Mouse (Mus musculus) limb, embryonic 10.5 days (tissue): ENCODE data around the gene Frmd5. TPM values are rescaled to one million over a fixed set of nuclear protein-coding genes. Genes with fewer than 3 reads are reported as not detected.
A peak's percentile ranks its signal among the peaks of the same experiment; 100 is the strongest.

Source experiments
- DNase-seq: peaks from one replicate; pipeline ENCODE4 v3.0.0-alpha.2; 2017; ENCODE audit warnings: low spot score
- H3K27ac ChIP-seq: fragments of 300-500 bp; sonication (generic); 2 replicates; pipeline ENCODE4 v1.5.1; 2016; ENCODE audit warnings: mild to moderate bottlenecking
- H3K27me3 ChIP-seq: fragments of 300-500 bp; sonication (generic); 2 replicates; pipeline ENCODE4 v1.6.1; 2016; ENCODE audit warnings: low read depth, mild to moderate bottlenecking; ENCODE audit not compliant: poor library complexity, severe bottlenecking
- H3K36me3 ChIP-seq: fragments of 300-500 bp; sonication (generic); 2 replicates; pipeline ENCODE4 v1.6.1; 2016; ENCODE audit warnings: mild to moderate bottlenecking, moderate library complexity
- H3K4me1 ChIP-seq: fragments of 300-500 bp; sonication (generic); 2 replicates; pipeline ENCODE4 v1.6.1; 2016
- H3K4me3 ChIP-seq: fragments of 300-500 bp; sonication (generic); 2 replicates; pipeline ENCODE4 v1.5.1; 2016; ENCODE audit warnings: mild to moderate bottlenecking, moderate library complexity
- H3K9me3 ChIP-seq: fragments of 300-500 bp; sonication (generic); replicated peaks from 2 replicates; pipeline ENCODE4 v1.6.1; 2016; ENCODE audit warnings: mild to moderate bottlenecking
- WGBS: fragments of 180-500 bp; shearing (Covaris S2); methylation state at CpG from one replicate; pipeline ENCODE4 v1.1.7; 2016; 5-methylcytosine and 5-hydroxymethylcytosine counted together
- polyA plus RNA-seq: library from polyadenylated mRNA; unstranded; fragments of >200 nt; fragmentation: Nextera tagmentation; extraction: Ambion mirVana; gene quantifications from 2 replicates; pipeline ENCODE4 v1.2.1, GENCODE M21; 2016

Gene Frmd5
- polyA plus RNA-seq, 1 experiment from 2014 or later: 2.4 TPM

DNA sequence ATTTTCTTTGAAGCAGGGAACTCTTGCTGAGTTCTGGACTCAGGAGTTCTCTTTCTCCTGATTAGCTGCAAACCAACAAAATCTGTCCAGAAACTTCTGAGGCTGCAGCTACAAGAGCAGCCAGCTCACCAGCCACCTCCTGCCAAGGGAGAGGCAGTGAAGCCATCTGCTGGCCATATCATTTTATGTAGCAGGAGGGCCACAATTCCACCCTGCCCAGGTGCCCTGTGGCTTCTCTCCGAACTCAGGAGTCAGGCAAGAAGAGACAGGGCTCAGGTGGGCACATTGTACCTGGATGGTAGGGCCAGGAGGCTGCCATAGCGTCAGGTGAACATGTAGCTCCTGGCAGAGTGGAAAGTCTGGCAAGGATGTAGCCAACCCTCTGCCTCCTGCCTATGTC, 210.3 kb downstream of the Frmd5 start:
- H3K9me3 ChIP-seq: no peaks in the 10 kb centered on the region
- no peak overlapping the region for H3K27ac ChIP-seq
- peaks cover 40% of the 10 kb centered on the region for H3K4me1 ChIP-seq
- DNase-seq: no peak
- H3K4me3 ChIP-seq: no peak overlapping the region
- no peaks in the 10 kb centered on the region for H3K27me3 ChIP-seq
- WGBS: 82% methylated on average over 2 of the region's 2 CpGs
- H3K36me3 ChIP-seq: no peaks in the 10 kb centered on the region

DNA sequence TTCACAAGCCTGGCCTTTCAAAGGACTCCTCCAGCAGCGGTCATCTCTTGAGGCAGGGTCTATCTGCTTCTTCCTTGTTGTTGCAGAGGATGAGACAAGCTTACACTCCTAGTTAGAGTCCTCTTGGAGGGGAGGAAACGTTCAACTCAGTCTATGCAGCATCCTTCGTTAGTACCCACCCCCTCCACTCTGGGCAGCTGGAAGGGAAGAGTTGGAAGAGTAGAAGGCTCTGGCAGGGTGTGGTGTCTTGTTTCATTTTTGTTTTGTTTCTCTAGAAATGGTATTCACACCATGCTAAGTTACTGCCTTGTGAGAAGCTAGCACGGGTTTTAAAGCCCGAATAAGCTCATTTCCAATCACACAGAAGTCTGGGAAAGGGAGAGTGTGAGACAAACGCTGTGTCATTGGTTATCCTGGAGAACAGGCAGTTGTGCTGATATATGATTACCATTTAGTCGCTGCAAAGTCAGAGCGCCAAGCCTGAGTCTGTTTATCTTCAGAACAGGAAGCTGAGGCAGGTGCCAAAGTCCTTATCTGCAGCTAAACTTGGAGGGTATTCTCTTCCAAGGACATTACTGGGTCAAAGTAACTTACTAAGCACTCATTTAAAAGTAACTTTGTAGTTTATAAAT, 212.1 kb downstream of the Frmd5 start:
- H3K4me1 ChIP-seq: peaks cover 31% of the 10 kb centered on the region
- no peak for DNase-seq
- H3K9me3 ChIP-seq: no peaks in the 10 kb centered on the region
- no peaks in the 10 kb centered on the region for H3K36me3 ChIP-seq
- 50% methylated on average over 8 of the region's 8 CpGs for WGBS
- no peak overlapping the region for H3K4me3 ChIP-seq
- H3K27me3 ChIP-seq: 0 out of 2 replicates have a peak, but pooled peaks cover 2% of the 10 kb centered on the region
- no peak overlapping the region for H3K27ac ChIP-seq

DNA sequence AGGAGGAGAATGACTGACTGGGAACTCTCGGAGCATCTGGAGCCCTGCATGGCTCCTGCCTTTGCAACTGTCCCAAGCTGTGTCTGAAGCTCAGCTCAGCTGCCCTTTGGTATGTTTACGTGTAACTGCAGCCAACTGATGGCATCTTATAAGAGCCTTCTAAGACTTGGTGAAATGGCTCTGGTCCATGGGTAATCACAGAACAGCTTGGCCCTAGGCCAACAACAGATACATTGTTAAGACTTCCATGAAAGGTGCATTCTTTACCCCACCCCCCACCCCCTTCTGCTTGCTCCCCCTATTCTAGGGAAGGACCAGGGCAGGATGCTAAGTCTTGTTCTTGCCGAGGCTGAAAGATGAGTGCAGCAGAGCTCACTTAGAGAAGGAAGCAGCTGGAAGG, 212.8 kb downstream of the Frmd5 start:
- no peak for DNase-seq
- WGBS: 65% methylated on average over 3 of the region's 3 CpGs
- Histone ChIP-seq H3K9me3 (no peaks in the 10 kb centered on the region), H3K27ac (no peak overlapping the region), H3K4me1 (peaks cover 31% of the 10 kb centered on the region), H3K36me3 (no peaks in the 10 kb centered on the region), H3K27me3 (0 out of 2 replicates have a peak, but pooled peaks cover 3% of the 10 kb centered on the region), H3K4me3 (no peak overlapping the region)

DNA sequence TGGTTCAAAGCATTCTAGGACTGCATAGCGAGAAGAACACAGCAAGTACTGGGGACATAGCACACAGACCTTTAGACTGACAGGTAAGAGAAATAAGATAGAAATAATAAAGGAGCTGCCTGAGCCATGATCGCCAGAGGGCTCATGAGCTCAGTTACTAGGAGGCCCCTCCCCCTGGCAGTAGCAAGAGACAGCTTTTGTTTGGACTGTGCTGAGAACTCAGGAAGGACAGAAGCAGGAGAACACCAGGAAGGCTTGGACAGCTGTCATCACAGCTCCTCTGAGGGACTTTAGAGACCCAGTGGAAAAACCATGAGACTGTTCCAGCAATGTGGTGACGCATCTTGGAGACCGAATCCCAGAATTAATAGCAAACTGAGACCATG, 218.6 kb downstream of the Frmd5 start:
- H3K27me3 ChIP-seq: 0 out of 2 replicates have a peak, but pooled peaks cover 3% of the 10 kb centered on the region
- 0 out of 2 replicates have a peak overlapping the region, but pooled peaks have one; percentile 13 for H3K4me3 ChIP-seq
- H3K9me3 ChIP-seq: no peaks in the 10 kb centered on the region
- DNase-seq: no peak
- WGBS: 54% methylated on average over 4 of the region's 4 CpGs
- H3K4me1 ChIP-seq: peaks cover 23% of the 10 kb centered on the region
- no peaks in the 10 kb centered on the region for H3K36me3 ChIP-seq
- H3K27ac ChIP-seq: peak overlapping the region; percentile 74

DNA sequence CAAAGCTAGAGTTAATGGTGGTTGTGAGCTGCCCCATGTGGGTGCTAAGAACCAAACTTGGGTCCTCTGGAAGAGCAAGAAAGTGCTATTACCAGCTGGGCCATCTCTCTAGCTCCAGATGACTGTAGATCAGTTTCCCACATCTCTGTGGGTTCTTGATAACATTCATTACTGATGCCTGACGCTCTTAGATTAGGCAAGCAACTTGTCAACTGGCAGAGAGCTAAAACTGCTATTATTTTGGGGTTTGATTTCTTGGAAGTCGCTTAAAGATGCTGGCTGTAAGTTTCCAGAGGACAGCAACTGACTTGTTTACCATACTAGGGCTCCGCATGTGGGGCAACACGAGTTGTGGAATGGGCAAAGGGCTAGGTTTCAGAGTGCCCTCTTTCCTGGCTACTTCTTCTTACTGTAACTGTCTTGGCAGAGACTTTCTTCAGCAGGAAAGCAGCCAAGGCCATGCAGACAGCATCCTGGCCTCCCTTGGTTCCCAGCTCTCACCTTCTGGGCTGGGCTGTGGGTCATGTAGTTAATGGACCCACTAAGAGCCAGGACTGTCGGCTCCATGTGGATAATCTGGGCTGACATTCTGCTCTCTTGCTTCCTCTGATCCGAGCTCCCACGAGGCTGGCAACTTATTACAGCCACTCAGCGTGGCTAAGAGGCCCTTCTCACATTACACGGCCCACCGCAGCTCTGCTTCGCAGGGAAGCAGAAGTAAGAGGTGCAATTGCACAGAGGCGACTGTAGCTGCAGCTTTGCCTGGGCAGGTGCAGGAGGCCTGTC, 219.2 kb downstream of the Frmd5 start:
- Histone ChIP-seq H3K27ac (peak overlapping the region; percentile 74; the same call in 1 of the 2 replicates), H3K9me3 (no peaks in the 10 kb centered on the region), H3K4me1 (peaks cover 23% of the 10 kb centered on the region), H3K27me3 (0 out of 2 replicates have a peak, but pooled peaks cover 3% of the 10 kb centered on the region), H3K4me3 (0 out of 2 replicates have a peak overlapping the region, but pooled peaks have one; percentile 13), H3K36me3 (no peaks in the 10 kb centered on the region)
- DNase-seq: peak; percentile 60
- WGBS: 31% methylated on average over 12 of the region's 12 CpGs

DNA sequence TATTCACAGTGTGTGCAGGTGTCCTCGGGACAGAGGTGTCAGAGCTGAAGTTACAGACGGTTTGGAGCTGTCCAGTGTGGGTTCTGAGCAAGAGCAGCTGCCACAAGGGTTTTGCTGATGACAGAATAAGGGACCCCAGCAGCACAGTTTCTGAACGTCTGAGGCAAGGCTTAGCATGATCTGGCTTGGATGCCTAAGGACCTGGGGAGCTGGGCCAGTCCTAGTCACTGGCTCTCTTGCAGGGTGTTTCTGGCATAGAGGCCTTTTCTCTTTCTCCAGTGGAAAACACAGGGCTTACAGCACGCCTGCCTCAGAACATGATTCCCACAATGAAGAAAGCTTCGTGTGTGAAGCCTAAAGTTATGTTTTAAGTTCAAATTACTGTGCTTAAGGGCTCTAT, 222.2 kb downstream of the Frmd5 start:
- 61% methylated on average over 5 of the region's 5 CpGs for WGBS
- peak overlapping the region; percentile 3; the same call in 1 of the 2 replicates for H3K27ac ChIP-seq
- H3K36me3 ChIP-seq: no peaks in the 10 kb centered on the region
- H3K4me3 ChIP-seq: no peak overlapping the region
- H3K4me1 ChIP-seq: peaks cover 23% of the 10 kb centered on the region
- no peaks in the 10 kb centered on the region for H3K9me3 ChIP-seq
- DNase-seq: no peak
- 0 out of 2 replicates have a peak, but pooled peaks cover under 1% of the 10 kb centered on the region for H3K27me3 ChIP-seq

DNA sequence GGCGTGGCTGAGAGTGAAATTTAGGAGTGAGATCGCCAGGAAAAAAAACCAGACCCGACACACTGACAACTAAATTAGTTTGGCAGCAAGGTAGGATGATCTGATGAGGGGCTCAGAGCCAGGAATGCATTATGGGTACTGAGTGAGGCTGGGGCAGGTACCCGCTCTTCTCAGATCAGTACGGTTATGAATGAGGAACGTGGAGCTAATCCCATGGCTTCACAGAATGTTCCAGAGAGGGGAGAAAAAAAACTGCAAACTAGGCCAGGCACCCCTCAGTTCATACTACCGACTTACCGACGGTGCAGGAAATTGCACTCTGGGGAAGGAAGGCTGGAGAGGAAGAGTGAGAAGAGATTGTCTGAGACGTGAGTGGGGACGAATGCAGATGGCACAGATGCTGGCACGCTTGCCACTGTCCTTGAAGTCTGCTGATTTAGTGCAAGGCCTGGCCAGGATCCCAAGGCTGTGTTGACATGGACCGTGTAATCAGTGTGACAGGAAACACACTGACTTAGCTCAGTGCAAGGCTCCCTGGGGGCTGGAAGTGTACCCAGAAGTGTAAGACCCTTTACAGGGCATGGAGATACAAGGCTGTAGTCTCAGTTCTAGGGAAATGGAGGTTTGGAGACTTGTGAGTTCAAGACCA, 223.3 kb downstream of the Frmd5 start:
- Histone ChIP-seq H3K36me3 (no peaks in the 10 kb centered on the region), H3K4me1 (peaks cover 18% of the 10 kb centered on the region), H3K27ac (no peak overlapping the region), H3K27me3 (no peaks in the 10 kb centered on the region), H3K9me3 (no peaks in the 10 kb centered on the region), H3K4me3 (no peak overlapping the region)
- WGBS: 77% methylated on average over 13 of the region's 13 CpGs
- no peak for DNase-seq

DNA sequence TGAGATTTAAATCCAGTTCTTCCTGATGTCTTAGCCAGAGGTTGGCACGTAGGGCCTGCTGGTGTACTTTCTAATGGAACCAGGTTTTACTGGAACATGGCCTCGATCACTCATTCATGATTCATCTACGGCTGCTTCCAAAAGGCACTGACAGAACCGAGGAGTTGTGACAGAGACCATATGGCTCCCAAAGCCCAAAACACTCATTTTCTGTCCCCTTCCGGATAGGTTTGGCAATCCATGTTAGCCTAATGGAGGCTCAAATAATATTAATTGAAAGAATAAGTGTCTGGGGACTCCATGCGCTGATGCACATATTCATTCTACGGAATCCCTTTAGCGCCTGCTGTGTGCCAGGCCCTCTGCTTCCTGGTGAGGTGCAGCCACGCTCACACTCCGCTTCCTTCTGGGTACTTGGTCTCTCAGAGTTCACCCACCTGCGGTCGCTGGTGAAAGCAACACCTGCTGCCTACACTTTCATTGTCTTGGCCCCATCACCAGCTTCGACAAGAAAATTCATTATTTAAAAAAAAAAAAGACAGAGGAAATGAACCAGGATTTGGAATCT, 224.0 kb downstream of the Frmd5 start:
- H3K4me1 ChIP-seq: peaks cover 11% of the 10 kb centered on the region
- H3K27me3 ChIP-seq: no peaks in the 10 kb centered on the region
- H3K9me3 ChIP-seq: no peaks in the 10 kb centered on the region
- WGBS: 91% methylated on average over 13 of the region's 13 CpGs
- H3K36me3 ChIP-seq: no peaks in the 10 kb centered on the region
- no peak overlapping the region for H3K27ac ChIP-seq
- no peak overlapping the region for H3K4me3 ChIP-seq
- no peak for DNase-seq

DNA sequence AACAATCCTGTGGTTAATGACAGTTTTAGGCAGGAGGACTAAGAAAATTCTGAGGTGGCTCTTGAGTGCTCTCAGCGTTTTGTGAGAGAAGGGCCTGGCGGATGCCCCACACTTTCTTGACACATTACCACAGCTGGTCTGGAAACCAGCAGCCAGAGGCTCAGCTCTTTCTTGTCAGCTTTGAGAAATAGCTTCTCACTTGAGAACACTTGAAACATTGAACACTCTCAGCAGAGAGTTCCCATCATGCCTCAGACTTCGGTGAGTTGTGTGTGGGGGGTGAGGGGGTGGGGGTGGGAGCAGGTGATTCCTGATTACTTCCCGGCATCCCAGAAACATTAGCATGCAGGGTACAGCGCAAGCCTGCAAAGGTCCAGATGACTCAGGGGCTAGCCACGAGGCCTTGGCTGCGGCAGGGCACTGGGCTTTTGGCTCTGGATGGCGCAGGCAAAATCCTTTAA, 231.1 kb downstream of the Frmd5 start:
- no peak overlapping the region for H3K4me3 ChIP-seq
- WGBS: 56% methylated on average over 8 of the region's 8 CpGs
- H3K4me1 ChIP-seq: peaks cover 20% of the 10 kb centered on the region
- DNase-seq: peak; percentile 46
- H3K27ac ChIP-seq: no peak overlapping the region
- no peaks in the 10 kb centered on the region for H3K36me3 ChIP-seq
- no peaks in the 10 kb centered on the region for H3K27me3 ChIP-seq
- no peaks in the 10 kb centered on the region for H3K9me3 ChIP-seq

DNA sequence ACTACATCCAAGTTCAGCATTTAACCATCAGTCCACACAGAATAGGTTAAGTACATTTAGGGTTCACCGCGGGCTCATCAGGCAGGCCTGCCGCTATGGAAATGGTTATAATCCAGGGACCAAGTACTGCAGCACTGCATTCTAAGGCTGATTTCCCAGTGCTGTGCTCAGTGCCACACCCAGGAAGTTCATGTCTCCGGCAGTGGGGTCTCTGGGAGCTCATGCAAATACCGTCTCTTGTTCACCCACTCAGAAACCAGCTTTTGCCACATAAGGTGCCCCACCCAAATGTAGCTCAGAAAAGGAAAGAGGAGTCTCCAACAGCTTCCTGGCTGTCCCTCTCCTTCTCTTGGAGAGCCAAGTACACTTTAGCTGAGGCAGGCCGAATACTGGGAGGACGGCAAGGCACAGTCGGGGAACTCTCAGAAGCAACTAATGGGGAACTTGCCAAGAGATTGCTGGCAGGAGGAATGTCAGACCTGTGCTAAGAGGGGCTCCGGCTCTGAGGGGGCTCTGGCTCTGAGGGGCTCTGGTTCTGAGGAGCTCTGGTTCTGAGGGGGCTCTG, 232.7 kb downstream of the Frmd5 start:
- peak overlapping the region; percentile 20; the same call in 1 of the 2 replicates for H3K27ac ChIP-seq
- no peak overlapping the region for H3K4me3 ChIP-seq
- no peaks in the 10 kb centered on the region for H3K36me3 ChIP-seq
- no peak for DNase-seq
- H3K9me3 ChIP-seq: no peaks in the 10 kb centered on the region
- no peaks in the 10 kb centered on the region for H3K27me3 ChIP-seq
- 79% methylated on average over 9 of the region's 9 CpGs for WGBS
- H3K4me1 ChIP-seq: peaks cover 20% of the 10 kb centered on the region

DNA sequence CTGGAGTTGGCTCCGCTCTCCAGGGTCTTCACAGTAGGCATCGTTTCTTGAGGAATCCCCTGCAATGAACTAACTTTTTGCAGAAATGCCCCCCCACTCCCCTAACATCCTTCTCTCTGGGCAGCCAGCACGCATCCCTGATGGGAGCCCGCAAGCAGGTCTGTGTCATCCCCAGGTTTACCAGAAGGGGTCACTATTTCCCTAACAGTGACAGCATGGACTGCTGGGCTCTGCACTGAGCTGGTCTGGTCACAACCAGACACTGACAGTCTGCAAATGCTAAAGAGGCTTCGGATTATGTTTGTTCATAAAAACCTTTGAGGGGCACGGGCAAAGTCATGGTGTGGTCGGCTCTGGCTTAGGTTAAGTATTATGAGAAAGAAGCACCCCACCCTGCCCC, 235.1 kb downstream of the Frmd5 start:
- Histone ChIP-seq H3K4me3 (no peak overlapping the region), H3K9me3 (no peaks in the 10 kb centered on the region), H3K27me3 (no peaks in the 10 kb centered on the region), H3K4me1 (peaks cover 24% of the 10 kb centered on the region), H3K36me3 (no peaks in the 10 kb centered on the region), H3K27ac (no peak overlapping the region)
- 21% methylated on average over 7 of the region's 7 CpGs for WGBS
- DNase-seq: peak; percentile 84

DNA sequence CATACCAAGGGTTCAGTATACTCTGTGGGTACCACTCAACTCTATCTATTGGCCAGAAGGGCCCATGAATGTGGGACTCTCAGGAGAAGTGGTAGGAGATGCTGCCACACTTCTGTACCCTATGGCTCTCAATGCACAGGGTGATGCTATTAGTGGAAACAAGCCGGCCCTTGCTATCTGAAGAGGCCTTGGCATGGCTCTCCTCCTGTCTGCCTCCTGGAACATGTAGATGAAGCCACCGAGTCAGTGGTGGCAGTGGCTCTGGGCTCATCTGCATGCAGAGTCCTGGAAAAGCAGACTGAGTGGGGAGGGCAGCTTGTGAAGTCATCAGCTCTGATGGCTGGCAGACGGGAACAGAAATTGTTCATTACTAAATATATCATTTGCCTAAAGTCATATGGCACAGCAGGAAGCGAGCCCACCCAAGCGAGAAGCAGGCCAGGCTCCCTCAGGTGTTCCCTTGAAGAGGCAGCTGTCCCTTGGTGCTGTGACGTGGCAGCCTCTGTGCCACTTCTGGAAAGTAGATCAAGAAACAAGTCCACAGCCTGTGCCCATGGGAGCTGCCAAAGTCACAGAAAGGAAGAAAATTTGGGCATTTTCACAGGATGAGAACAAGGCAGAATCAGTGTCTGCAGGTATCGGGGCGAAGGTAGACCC, 235.8 kb downstream of the Frmd5 start:
- H3K27ac ChIP-seq: no peak overlapping the region
- H3K9me3 ChIP-seq: no peaks in the 10 kb centered on the region
- H3K36me3 ChIP-seq: no peaks in the 10 kb centered on the region
- DNase-seq: no peak
- H3K27me3 ChIP-seq: no peaks in the 10 kb centered on the region
- 74% methylated on average over 8 of the region's 8 CpGs for WGBS
- H3K4me1 ChIP-seq: peaks cover 28% of the 10 kb centered on the region
- no peak overlapping the region for H3K4me3 ChIP-seq
